Mouse (Mus musculus) kidney, adult 2 months (tissue): Measurements from ENCODE around the gene Gm11985.

Experiments used
- CTCF ChIP-seq: fragments of 200-500 bp; conservative IDR thresholded peaks from 2 replicates; pipeline ENCODE4 v1.5.1; 2011; ENCODE audit warnings: low read depth, mild to moderate bottlenecking, control low read depth, low read length, moderate library complexity, mixed read lengths; ENCODE audit not compliant: insufficient read depth, insufficient read length
- POLR2A ChIP-seq: fragments of 200-500 bp; IDR thresholded peaks from one replicate; pipeline ENCODE4 v1.6.1; 2011; ENCODE audit warnings: low read depth, low read length, control low read depth

GRCm38 (mm10) chr11:7134319-7134718 lies 54.0 kb downstream of the Gm11985 start:
- no peak for TF ChIP-seq CTCF
- no peak for TF ChIP-seq POLR2A
